Mouse (Mus musculus) CH12.LX (cell line): Measurements from ENCODE around the gene Eef2kmt. TPM values are rescaled to one million over a fixed set of nuclear protein-coding genes. Genes with fewer than 3 reads are reported as not detected.

ENCODE experiments used
- DNase-seq: peaks from one replicate; pipeline ENCODE4 v3.0.0-alpha.2; 2013; ENCODE audit errors: extremely low read depth
- H3K27ac ChIP-seq: 2 replicates; pipeline ENCODE4 v1.5.1; 2012; ENCODE audit warnings: low read depth, mild to moderate bottlenecking, control low read depth, moderate library complexity; ENCODE audit not compliant: insufficient read depth
- H3K27me3 ChIP-seq: replicated peaks from 2 replicates; pipeline ENCODE3; 2012; ENCODE audit warnings: inconsistent platforms
- H3K36me3 ChIP-seq, 2 experiments: replicated peaks in 1 of 2; 2 replicates each; pipeline versions ENCODE3 to v1.6.1; 2012; ENCODE audit warnings: inconsistent platforms in 1 of 2, low read length in 1 of 2, mild to moderate bottlenecking in 1 of 2, mixed read lengths in 1 of 2, moderate library complexity in 1 of 2; ENCODE audit not compliant: control insufficient read depth in 1 of 2, insufficient read depth in 1 of 2
- H3K4me1 ChIP-seq, 2 experiments: 2 replicates each; pipeline ENCODE4 v1.6.1; 2012; ENCODE audit warnings: inconsistent platforms in 1 of 2, moderate library complexity in 1 of 2; ENCODE audit not compliant: insufficient read depth in 2 of 2, control insufficient read depth in 1 of 2
- H3K4me2 ChIP-seq: 2 replicates; pipeline ENCODE4 v1.6.1; 2012; ENCODE audit warnings: low read depth, mild to moderate bottlenecking, control low read depth; ENCODE audit not compliant: poor library complexity, insufficient read depth, severe bottlenecking
- H3K4me3 ChIP-seq, 3 experiments: fragments of 150-350 bp in 1 of 3; sonication (generic) in 1 of 3; replicated peaks in 1 of 3; 2 replicates each; pipeline versions ENCODE3 to v1.5.1; 2011 to 2012; ENCODE audit warnings: low read depth in 2 of 3, low read length in 2 of 3, mild to moderate bottlenecking in 2 of 3, moderate library complexity in 2 of 3, control low read depth in 1 of 3, improper control_type of control experiment in 1 of 3, inconsistent platforms in 1 of 3, mixed read lengths in 1 of 3; ENCODE audit not compliant: poor library complexity in 1 of 3
- H3K79me2 ChIP-seq: replicated peaks from 2 replicates; pipeline ENCODE4 v1.6.1; 2012; ENCODE audit warnings: mild to moderate bottlenecking, moderate library complexity; ENCODE audit not compliant: control insufficient read depth, poor library complexity, insufficient read depth, severe bottlenecking; ENCODE audit errors: extremely low read depth
- H3K9ac ChIP-seq: 2 replicates; pipeline ENCODE4 v1.6.1; 2012; ENCODE audit warnings: low read depth, mild to moderate bottlenecking, control low read depth, moderate library complexity; ENCODE audit not compliant: insufficient read depth
- H3K9me3 ChIP-seq: replicated peaks from 2 replicates; pipeline ENCODE3; 2012; ENCODE audit warnings: low read length, inconsistent platforms, mixed read lengths
- CTCF ChIP-seq, 2 experiments: IDR thresholded peaks in 1 of 2; conservative IDR thresholded peaks in 1 of 2; 2 replicates each; pipeline ENCODE4 v1.5.1; 2011 to 2012; ENCODE audit warnings: low read depth in 2 of 2, low read length in 2 of 2, improper control_type of control experiment in 1 of 2, inconsistent platforms in 1 of 2, mild to moderate bottlenecking in 1 of 2, moderate library complexity in 1 of 2
- E2F4 ChIP-seq: IDR thresholded peaks from 2 replicates; pipeline ENCODE4 v1.6.1; 2011; ENCODE audit warnings: low read depth, low read length, improper control_type of control experiment; ENCODE audit not compliant: insufficient replicate concordance
- EP300 ChIP-seq: IDR thresholded peaks from 2 replicates; pipeline ENCODE4 v1.6.1; 2011; ENCODE audit warnings: low read length, improper control_type of control experiment
- HCFC1 ChIP-seq: IDR thresholded peaks from 2 replicates; pipeline ENCODE4 v1.6.1; 2012; ENCODE audit warnings: low read depth, mild to moderate bottlenecking, inconsistent platforms, low read length, improper control_type of control experiment
- IRF4 ChIP-seq: IDR thresholded peaks from 2 replicates; pipeline ENCODE4 v1.6.1; 2014; ENCODE audit warnings: low read depth, mild to moderate bottlenecking, inconsistent platforms, low read length, improper control_type of control experiment
- JUN ChIP-seq: IDR thresholded peaks from 2 replicates; pipeline ENCODE4 v1.6.1; 2011; ENCODE audit warnings: low read depth, mild to moderate bottlenecking, low read length, improper control_type of control experiment, moderate library complexity; ENCODE audit not compliant: insufficient read depth
- JUND ChIP-seq: conservative IDR thresholded peaks from 2 replicates; pipeline ENCODE4 v1.6.1; 2011; ENCODE audit warnings: low read depth, low read length, improper control_type of control experiment
- KAT2A ChIP-seq: IDR thresholded peaks from 2 replicates; pipeline ENCODE4 v1.6.1; 2012; ENCODE audit warnings: low read length, improper control_type of control experiment, inconsistent platforms; ENCODE audit not compliant: insufficient replicate concordance
- MAFK ChIP-seq: IDR thresholded peaks from 2 replicates; pipeline ENCODE4 v1.6.1; 2011; ENCODE audit warnings: low read length, improper control_type of control experiment; ENCODE audit not compliant: insufficient replicate concordance
- MAX ChIP-seq: IDR thresholded peaks from 2 replicates; pipeline ENCODE4 v1.6.1; 2011; ENCODE audit warnings: low read length, improper control_type of control experiment
- MAZ ChIP-seq: IDR thresholded peaks from 2 replicates; pipeline ENCODE4 v1.6.1; 2012; ENCODE audit warnings: low read depth, mild to moderate bottlenecking, inconsistent platforms, low read length, improper control_type of control experiment, moderate library complexity
- MEF2A ChIP-seq: IDR thresholded peaks from 2 replicates; pipeline ENCODE4 v1.6.1; 2014; ENCODE audit warnings: low read depth, mild to moderate bottlenecking, inconsistent platforms, low read length, improper control_type of control experiment, borderline replicate concordance
- NELFE ChIP-seq: IDR thresholded peaks from 2 replicates; pipeline ENCODE4 v1.6.1; 2011; ENCODE audit warnings: low read depth, low read length, improper control_type of control experiment
- POLR2AphosphoS2 ChIP-seq: IDR thresholded peaks from 2 replicates; pipeline ENCODE4 v1.6.1; 2011; ENCODE audit warnings: low read depth, low read length, improper control_type of control experiment
- RAD21 ChIP-seq: IDR thresholded peaks from 2 replicates; pipeline ENCODE4 v1.6.1; 2011; ENCODE audit warnings: low read depth, mild to moderate bottlenecking, low read length, improper control_type of control experiment, moderate library complexity
- RCOR1 ChIP-seq: conservative IDR thresholded peaks from 2 replicates; pipeline ENCODE4 v1.6.1; 2012; ENCODE audit warnings: low read depth, mild to moderate bottlenecking, inconsistent platforms, low read length, improper control_type of control experiment
- SMC3 ChIP-seq: IDR thresholded peaks from 2 replicates; pipeline ENCODE4 v1.6.1; 2011; ENCODE audit warnings: low read depth, low read length, improper control_type of control experiment
- TBP ChIP-seq: conservative IDR thresholded peaks from 2 replicates; pipeline ENCODE4 v1.6.1; 2011; ENCODE audit warnings: low read depth, low read length, improper control_type of control experiment
- TCF12 ChIP-seq: IDR thresholded peaks from 2 replicates; pipeline ENCODE4 v1.6.1; 2014; ENCODE audit warnings: low read depth, mild to moderate bottlenecking, inconsistent platforms, low read length, improper control_type of control experiment
- UBTF ChIP-seq: IDR thresholded peaks from 2 replicates; pipeline ENCODE4 v1.6.1; 2012; ENCODE audit warnings: low read depth, mild to moderate bottlenecking, inconsistent platforms, low read length, improper control_type of control experiment, moderate library complexity
- ZC3H11A ChIP-seq: IDR thresholded peaks from 2 replicates; pipeline ENCODE4 v1.6.1; 2012; ENCODE audit warnings: low read depth, mild to moderate bottlenecking, inconsistent platforms, low read length, improper control_type of control experiment
- ZNF384 ChIP-seq: IDR thresholded peaks from 2 replicates; pipeline ENCODE4 v1.6.1; 2012; ENCODE audit warnings: low read depth, low read length, improper control_type of control experiment, inconsistent platforms
- dilution Hi-C: fragments of 300-500 bp; cut with MboI; formaldehyde crosslinking; loops from 2 replicates; pipeline ENCODE4 v1.14.3; 2020; ENCODE audit warnings: low sequenced_read_pairs; ENCODE audit not compliant: extremely low pct_unique_long_range_greater_than_20kb, extremely low pct_ligation_motif_present
- in situ Hi-C: fragments of 300-500 bp; cut with MboI; formaldehyde crosslinking; loops from 3 replicates; pipeline ENCODE4 v1.14.3; 2019; ENCODE audit warnings: low sequenced_read_pairs, low pct_ligation_motif_present, low pct_unique_long_range_greater_than_20kb, mixed read lengths
- polyA plus RNA-seq: library from polyadenylated mRNA; unstranded; fragments of >175 nt; gene quantifications from 2 replicates; pipeline ENCODE4 v1.2.1, GENCODE M21; 2012; ENCODE audit warnings: low read depth; ENCODE audit not compliant: insufficient read length
- total RNA-seq, 2 experiments: library from RNA; depleted of rRNA; stranded (reverse); fragments of 300-350 nt in 1 of 2; fragments of >200 nt in 1 of 2; gene quantifications; 2 replicates each; pipeline ENCODE4 v1.2.3; 2012 to 2014

Gene Eef2kmt
- total and polyA plus RNA-seq, 3 experiments, result 38.5 to 41.6 (median 39.8) TPM

DNA sequence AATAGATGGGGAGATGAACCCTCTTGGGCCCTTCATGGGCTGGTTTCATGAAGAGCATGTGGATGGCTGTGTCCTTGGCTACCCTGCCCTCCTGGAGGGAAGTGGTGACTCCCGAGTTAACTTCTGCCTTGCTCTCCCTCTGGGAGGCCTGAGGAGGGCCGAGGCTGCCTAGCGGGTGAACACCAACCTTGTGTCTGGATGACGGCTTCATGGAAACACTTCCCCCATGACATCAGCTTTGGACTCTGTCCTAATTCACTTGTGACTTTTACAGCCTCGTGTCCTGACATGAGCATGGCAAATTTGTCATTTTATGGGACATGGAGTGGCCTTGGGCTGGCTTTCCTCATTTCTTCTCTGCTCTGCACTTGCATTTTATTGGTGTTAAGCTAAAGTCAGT lies 39.5 kb upstream of the Eef2kmt start:
- Histone ChIP-seq H3K79me2 (no peaks in the 10 kb centered on the region), H3K27ac (no peak overlapping the region), H3K36me3 (no peaks in the 10 kb centered on the region), H3K4me3 (no peak overlapping the region), H3K9me3 (no peaks in the 10 kb centered on the region), H3K9ac (no peak overlapping the region), H3K4me2 (no peak overlapping the region), H3K4me1 (no peaks in the 10 kb centered on the region), H3K27me3 (peaks cover 63% of the 10 kb centered on the region)
- DNase-seq, result no peak
- no peak for TF ChIP-seq CTCF (conservative IDR thresholded peaks at IDR 0.05 in 1 of 2, IDR thresholded peaks at IDR 0.05 in 1 of 2; ENCODE audit: low read depth in 2 of 2, low read length in 2 of 2)
- no peak for TF ChIP-seq MEF2A
- no peak for TF ChIP-seq MAX
- no peak for TF ChIP-seq IRF4
- TF ChIP-seq MAFK, result no peak
- TF ChIP-seq ZC3H11A, result no peak
- TF ChIP-seq RCOR1, result no peak
- dilution Hi-C loops, result no loop called here
- in situ Hi-C loops, result no loop called here

DNA sequence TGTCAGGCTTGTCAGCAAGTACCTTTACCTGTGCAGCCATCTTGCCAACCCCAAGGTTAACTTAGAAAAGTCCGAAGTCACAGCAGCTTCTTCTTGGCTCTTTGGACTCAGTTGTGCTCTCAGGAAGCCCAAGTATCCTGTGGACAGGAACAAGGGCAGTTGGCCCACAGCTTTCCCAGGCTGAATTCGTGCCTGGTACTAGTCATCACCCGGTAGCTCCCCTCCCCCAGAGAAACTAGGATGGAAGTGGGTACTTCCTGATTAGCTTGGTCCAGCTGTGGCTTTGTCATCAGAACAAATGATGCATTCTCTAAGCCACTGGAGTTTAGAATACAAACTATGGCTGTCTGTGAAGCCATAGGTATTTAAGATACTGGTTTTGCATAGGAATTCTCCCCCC lies 29.6 kb upstream of the Eef2kmt start:
- in situ Hi-C loops (no loop called here), dilution Hi-C loops (no loop called here)
- no peaks in the 10 kb centered on the region for H3K79me2 ChIP-seq
- no peaks in the 10 kb centered on the region for H3K4me1 ChIP-seq
- no peak overlapping the region for H3K9ac ChIP-seq
- TF ChIP-seq ZC3H11A, result no peak
- DNase-seq, result no peak
- no peaks in the 10 kb centered on the region for H3K9me3 ChIP-seq
- H3K4me3 ChIP-seq, result no peak overlapping the region
- peaks cover 64% of the 10 kb centered on the region for H3K27me3 ChIP-seq
- H3K4me2 ChIP-seq, result no peak overlapping the region
- no peaks in the 10 kb centered on the region for H3K36me3 ChIP-seq
- no peak overlapping the region for H3K27ac ChIP-seq

DNA sequence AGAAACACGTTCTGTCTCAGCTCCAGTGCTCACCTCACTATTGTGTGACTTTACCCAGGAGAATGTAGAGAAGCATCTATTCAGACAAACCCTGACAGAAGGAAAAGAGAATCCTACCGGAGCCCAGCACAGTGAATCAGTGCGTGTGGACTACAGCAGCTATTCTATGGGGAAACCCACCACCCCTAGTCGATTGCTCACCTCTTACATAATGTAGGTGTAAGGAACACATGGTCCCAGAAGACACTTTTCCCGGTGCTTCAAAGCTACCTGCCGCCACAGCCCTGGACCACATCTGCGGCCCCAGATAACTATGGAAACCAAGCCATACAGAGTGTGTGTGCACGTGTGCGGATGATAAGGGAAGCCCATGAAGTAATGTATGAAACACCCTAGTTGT lies 26.9 kb upstream of the Eef2kmt start:
- no peak overlapping the region for H3K4me2 ChIP-seq
- in situ Hi-C loops (no loop called here), dilution Hi-C loops (no loop called here)
- H3K27ac ChIP-seq, result no peak overlapping the region
- H3K27me3 ChIP-seq, result peaks cover 69% of the 10 kb centered on the region
- no peaks in the 10 kb centered on the region for H3K36me3 ChIP-seq
- DNase-seq, result no peak
- H3K9ac ChIP-seq, result no peak overlapping the region
- H3K79me2 ChIP-seq, result no peaks in the 10 kb centered on the region
- H3K4me1 ChIP-seq, result no peaks in the 10 kb centered on the region
- H3K9me3 ChIP-seq, result no peaks in the 10 kb centered on the region
- TF ChIP-seq KAT2A, result no peak
- TF ChIP-seq HCFC1, result no peak
- no peak for TF ChIP-seq IRF4
- TF ChIP-seq MAZ, result no peak
- no peak for TF ChIP-seq UBTF
- TF ChIP-seq JUN, result no peak
- TF ChIP-seq EP300, result no peak
- no peak for TF ChIP-seq TBP
- no peak for TF ChIP-seq ZNF384
- TF ChIP-seq RAD21, result no peak
- no peak for TF ChIP-seq POLR2AphosphoS2
- no peak for TF ChIP-seq TCF12
- TF ChIP-seq E2F4, result no peak
- TF ChIP-seq SMC3, result no peak
- no peak for TF ChIP-seq JUND
- no peak for TF ChIP-seq NELFE
- no peak for TF ChIP-seq MAFK
- H3K4me3 ChIP-seq, result no peak overlapping the region
